Mouse (Mus musculus) layer of hippocampus, postnatal 36 days (tissue): ENCODE measurements around the gene Atp5k. TPM values are rescaled to one million over a fixed set of nuclear protein-coding genes. Genes with fewer than 3 reads are reported as not detected.

Source experiments
- DNase-seq, 2 experiments: peaks; one replicate each; pipeline ENCODE4 v3.0.0; 2022
- total RNA-seq, 2 experiments: library from RNA; stranded (reverse); gene quantifications; 2 replicates each; pipeline ENCODE4 v1.2.3; 2021

The Atp5k gene
- 100 to 1,000 TPM; 264 to 281 TPM for total RNA-seq

DNA sequence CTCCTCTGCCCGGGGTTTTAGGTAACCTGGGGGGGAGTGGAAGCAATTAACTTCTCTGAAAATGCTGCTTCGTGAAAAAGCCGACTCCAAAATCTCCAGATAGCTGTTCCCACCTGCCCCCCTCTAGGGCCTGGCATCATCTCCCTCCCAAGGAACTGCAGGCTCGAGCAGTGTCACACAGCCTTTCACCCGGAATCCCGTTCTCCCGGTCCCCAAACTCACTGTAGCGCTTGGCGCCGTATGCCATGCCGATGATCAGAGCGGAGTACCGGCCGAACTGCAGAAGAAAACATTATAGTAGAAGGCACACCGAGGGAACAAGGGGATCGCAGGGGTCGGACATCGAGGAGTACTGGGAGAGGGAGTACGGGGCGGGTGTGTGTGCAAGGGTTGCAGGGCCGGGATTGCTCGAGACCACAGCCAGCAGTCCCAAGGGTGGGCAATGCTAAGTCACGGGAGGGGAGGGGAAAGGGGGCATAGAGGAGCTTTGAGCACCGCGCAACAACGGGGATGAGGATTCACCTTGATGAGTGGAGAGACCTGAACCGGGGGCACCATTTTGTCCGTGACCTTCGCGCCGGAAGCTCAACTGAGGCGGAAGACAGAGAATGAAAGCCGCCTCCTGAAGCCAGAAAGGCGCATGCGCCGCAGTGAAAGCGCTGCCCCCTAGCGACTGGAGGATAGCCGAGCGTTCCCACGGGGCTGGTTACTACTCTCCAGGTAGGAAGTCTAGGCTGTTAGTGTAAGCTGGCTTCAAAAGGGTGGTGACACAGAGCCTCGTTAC lies at the start of gene Atp5k:
TSS of gene Atp5k (minus strand) at position 645 of the 784 bp plus-strand sequence.
- peak; percentile 88 to 91 for DNase-seq

DNA sequence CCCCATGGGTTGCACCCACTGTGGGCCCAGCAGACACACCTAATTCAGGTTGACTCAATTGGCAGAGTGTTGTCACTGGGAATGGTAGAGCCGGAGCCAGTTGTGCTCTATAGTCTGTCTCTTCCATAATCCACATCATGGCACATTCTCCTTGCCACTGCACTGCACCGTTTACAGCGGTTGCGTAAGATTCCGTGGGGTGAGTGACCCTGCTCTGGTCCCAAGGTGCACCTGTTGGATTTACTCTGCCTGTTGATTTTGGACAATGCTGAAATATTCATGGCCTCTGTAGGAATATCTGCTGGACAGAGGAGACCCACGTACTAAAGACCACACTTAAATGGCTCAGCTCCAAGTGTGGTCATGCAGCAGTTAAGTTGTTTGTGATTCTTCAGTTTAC lies 48.8 kb upstream of the Atp5k start:
- DNase-seq = no peak

DNA sequence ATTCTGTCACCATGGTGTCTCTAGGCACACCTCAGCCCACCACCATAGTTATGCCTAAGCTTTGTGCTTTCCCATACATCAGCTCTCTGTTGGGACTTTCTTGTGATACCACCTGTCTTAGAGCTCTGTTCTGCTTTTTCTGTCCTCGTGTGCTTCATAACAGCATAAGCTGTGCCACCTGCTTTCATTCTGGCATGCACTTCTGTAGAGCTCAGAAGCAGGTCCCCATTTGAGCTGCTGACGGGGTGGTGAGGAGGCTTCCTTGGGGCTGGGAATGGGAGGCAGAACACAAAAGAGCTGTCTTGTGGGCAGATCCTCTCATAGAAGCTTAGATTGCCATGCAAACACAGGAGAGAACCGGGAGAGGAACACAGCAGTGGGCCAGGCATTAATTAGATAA lies 41.7 kb upstream of the Atp5k start:
- DNase-seq = no peak

DNA sequence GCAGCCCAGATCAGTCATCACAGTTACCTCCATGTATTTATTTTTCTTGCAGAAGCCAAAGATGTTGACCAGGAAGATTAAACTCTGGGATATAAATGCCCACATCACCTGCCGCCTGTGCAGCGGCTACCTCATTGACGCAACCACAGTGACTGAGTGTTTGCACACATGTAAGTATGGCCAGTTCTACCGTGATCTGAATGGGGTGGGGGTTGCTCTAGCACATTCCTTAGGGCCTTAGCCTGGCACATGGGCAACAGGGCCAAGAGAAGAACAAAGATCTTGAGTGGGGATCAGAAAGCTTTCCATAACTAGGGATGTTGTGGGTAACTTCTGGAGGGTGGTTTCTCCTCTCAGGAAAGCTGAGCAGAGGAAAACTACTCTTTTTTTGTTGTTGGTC lies 39.5 kb upstream of the Atp5k start:
- no peak for DNase-seq

DNA sequence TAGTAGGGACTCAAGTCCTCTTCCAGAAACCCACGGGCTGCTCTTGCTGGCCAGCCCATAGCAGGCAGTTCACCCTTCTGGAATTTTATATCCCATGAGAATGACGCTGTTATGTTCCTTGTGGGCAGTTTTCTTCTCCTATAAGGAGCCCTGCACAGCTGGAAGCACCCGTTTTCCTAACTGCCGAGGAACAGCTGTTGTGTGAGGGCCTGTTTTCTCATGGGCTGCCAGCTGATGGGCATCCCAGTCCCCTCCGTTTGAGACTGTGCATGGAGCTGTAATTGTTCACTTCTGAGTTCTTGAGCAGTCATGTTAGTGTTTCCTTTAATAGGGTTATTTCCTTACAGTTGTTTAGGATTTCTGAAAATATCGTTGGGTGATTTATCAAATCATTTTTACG lies 35.4 kb upstream of the Atp5k start:
- no peak for DNase-seq

DNA sequence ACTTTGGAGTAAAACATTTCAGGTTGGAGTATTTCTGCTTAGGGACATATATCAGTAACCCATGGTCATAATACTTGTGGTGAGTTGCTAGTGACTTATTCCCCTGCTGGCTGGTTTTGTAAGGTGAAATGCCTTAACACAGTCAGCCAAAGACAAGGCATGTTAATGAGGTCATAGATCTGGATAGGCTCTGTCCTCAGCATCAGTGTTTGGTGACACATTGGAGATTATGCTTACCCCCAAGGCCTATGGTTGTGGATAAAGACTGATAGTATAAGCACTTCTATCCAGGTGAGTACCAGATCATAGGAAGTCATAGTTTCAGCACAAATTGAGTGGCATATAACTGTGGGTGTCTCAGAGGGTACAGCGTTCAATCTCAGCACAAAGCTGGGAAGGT lies 32.4 kb upstream of the Atp5k start:
- no peak for DNase-seq

DNA sequence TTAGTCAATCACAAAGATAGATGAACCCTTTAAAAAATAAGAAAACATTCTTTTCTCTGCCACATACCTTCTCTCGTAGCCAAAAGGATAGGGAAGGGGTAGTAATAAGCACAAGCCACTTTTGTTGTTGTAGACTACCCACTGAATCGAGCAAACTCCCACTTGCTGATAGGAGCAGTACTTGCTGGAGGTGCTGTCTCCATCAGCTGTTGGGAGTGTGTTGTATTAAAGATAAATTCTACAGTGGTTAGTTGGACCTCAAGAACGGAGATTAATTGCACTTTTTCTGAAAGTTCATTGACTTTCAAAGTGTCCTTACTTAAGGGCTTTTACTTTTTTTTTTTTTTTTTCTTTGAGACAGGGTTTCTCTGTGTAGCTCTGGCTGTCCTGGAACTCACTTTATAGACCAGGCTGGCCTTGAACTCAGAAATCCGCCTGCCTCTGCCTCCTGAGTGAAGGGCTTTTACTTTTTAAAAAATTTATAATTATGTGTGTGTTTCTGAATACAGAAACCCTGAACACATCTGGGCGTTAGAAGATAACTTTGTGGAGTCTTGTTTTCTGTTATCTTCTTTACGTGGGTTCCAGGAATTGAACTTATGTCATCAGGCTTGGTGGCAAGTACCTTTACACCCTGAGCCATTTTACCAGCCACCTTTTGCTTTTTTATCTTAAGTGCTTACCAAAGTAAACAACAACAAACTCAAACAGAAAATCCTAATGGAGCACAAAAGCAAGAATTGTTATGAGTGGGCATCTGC lies 31.1 kb upstream of the Atp5k start:
- DNase-seq = no peak

DNA sequence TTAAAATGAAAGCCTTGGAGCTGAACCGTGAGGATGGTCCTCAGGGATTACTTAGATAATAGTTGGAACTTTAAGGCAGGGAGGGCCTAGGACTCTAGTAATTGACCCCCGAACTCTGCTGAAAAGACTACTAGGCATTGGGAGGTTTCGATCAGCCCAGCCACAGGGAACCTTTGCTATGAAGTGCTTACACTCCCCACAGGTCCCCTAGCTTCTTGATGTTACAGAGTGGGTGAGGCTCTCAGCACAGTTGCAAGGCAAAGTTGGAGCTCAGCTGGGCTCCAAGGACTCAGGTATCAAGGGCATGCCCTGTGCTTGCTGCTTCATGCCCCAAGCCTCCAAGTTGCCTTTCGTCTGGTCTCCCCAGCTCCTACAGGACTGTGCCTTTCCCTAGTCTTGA lies 28.2 kb upstream of the Atp5k start:
- DNase-seq = no peak

DNA sequence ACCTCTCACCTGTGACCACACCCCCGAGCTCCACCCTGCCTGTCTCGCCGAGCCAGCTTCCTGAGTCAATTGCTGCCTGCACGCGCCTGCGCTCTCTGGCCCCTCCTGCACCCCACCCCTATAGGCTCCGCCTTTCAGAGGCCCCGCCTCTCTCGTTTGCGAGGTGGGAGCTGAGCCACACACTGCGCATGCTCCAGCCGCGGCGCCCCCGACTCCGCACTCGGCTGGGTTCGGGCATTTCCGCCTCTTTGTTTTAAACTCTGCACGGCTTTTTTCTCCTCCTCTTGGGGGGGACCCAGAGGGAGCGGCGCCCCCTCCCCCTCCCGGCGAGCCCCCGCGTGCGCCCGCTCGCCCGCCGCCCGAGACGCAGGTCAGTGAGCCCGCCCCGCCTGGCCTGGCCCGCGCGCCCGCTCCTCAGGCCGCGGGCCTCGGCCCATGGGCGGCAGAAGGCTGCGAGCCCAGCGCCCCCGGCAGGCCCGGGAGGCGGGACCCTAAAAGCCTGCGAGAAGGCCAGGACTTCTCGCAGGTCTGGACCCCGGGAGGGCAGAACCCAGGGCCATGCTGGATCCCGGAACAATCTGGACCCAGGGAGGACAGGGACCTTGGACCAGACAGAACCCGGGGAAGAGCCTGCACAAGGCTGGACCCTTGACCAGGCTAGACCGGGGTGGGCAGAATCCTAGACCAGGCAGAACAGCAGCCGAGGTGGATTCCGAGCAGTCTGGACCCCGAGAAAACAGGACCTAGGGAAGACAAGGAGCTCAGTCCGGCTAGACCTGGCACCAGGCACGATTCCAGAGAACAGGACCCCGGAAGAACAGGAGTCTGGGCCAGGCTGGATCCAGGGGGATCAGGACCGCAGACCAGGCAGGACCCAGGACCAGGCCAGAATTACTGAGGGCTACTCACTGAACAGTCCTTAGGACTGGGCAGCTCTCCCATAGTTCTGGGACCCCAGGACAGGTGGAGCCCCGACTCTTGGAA lies 27.1 kb upstream of the Atp5k start, which contains the start of gene Pcgf3:
TSS of gene Pcgf3 (plus strand) at position 151 of the 984 bp plus-strand sequence.
- peak; percentile 96 for DNase-seq

DNA sequence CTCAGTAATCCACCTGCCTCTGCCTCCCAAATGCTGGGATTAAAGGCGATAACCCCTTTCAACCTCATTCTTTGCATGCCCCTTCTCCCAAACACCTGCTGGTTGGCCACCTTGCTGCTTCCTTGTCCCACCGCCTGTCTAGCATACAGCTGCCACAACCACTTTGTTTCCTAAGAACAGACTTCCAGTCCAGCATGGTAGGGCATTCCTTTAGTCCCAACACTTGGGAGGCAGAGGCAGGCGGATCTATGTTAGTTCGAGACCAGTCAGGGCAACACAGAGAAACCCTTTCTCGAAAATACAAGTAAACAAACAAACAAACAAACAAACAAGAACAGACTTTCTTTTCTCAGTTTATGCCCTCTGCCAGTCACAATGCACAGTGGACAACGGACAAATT lies 26.2 kb upstream of the Atp5k start:
- DNase-seq = no peak

DNA sequence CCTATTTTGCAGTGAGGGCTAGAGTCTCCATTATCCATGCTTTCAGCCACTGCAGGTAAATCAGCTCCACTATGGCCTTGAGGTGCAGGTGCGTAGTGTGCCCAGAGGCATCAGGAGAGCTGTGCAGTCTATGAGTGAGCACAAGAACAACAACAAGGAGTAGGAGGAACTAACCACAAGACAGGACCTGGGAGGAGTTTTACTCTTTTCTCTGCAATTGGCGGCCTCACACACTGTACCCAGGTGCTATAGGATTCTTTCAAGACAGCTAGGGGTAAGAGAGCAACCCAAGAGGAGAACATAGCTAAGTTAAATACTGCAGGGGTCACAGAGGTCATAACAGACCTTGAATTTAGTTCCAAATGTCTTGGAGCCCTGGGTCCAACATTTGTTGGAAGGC lies 24.5 kb upstream of the Atp5k start:
- DNase-seq = no peak

DNA sequence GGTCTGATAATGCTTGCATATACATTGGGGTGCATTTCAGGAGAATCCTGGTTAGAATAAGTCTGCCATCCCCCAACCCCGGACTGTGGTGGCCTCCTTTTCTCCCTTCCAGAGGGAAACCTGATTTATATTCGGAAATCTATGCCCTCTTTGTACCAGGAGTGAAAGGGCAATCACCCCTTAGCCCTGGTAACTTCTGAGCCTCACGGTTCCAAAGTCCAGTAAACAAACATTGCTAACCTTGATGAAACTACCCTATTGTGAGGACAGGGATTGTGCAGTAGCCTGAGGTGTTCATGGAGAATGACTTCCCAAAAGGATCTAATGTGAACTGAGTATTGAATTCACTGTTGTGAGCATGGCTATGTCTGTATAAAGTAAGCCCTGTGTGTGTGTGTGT lies 19.8 kb upstream of the Atp5k start:
- DNase-seq = no peak

DNA sequence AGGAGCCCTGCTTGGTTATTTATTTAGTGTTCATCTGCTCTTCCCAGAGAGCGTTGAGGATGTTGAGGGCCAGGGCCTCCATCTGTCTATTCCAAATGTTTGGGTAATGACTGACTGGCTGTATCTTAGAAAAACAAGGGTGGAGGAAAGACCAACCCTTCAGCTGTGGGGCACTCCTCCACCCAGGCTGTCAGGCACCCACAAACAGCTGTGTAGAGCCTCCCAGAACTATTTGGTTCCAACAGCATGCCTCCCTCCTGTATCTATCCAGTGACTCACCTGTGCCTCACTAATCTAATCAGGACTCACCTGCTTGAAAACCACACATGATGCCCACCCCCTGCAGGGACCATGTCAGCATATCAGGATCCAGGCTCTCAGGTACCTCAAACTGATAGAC lies 18.2 kb upstream of the Atp5k start:
- DNase-seq = no peak

DNA sequence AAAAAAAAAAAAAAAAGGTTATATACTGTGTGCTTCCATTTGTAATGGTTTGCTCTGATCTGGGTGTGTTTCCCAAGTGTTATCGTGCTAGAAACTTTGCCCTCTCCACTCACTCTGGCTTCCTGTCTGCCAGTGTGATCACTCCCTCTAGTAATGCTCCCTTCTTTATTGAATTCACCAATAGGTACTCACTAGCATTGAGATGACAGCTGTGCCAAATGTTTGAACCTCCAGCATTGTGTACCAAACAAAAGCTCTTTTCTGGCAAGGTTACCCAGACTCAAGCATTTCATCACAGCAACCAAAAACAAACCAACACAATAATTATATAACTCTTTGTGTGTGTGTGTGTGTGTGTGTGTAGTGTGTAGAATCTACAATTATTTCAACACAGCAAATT lies 17.4 kb upstream of the Atp5k start:
- no peak for DNase-seq

DNA sequence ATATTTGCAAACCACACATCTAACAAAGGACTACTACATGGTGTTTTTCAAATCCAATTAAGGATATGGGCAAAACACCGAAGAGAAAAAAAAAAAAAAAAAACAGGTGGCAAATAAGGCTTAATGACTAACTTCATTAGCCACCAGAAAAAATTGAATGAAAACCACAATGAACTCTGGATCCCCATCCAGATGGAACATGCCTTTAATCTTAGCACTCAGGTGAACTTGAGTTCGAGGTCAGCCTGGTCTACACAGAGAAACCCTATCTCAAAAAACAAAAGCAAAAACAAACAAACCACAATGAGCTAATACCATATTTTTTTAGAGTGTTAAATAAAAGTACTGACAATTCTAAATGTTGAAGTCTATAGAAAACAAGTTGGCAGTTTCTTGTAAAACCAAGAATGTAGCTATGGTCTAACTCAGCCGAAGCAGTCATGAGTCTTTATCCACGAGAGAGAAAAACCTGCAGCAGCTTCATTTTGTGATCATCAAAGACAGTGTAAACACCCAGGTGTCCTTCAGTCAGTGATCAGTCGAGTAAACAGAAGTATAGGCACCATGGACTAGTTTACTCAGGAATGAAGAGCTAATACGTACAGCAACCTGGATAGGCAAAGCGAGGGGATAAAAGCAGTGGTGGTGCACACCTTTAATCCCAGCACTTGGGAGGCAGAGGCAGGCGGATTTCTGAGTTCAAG lies 16.7 kb upstream of the Atp5k start:
- no peak for DNase-seq

DNA sequence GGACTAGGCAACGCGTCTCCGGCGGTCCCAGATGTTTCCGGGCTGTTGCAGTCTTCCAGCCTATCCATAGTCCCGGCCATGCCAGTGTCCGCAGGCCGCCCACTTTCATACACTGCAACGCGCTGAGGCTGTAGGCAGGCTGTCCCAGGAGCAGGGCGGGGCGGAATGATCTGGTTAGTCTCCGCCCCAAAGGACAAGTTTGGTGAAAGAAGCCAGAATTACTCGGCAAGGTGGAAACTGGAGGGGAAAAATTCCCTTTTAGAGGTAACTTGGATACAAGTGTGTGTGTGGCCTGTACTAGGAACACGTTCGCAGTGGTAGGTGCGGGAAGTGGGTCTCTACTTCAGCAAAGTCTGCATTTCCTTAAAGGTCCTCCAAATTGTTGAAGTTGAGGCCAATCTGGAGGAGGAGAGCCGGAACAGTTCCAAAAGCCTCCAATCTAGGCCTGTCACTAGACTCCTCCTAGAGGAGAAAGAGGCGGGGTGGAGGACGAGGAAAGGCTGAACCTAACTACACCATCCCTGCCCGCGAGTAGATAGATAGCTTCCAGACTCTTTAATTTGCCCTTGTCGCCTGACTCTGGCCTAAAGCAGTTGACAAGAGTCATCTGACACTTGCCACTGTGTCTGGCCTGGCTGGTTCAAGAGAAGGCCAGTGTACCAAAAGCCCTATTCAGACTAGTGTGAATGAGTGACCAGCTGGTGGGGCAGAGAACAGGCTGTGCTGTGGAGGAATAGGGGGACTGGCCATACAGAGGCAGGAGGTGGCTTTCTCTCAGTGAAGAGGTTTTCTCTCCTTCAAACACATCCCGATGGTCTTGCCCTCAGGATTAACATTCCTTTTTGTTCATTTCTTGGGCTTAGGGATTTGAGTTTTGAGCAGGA lies 14.8 kb upstream of the Atp5k start, which contains the start of gene Mfsd7a:
TSS of gene Mfsd7a (minus strand) at position 107 of the 884 bp plus-strand sequence.
- no peak for DNase-seq

DNA sequence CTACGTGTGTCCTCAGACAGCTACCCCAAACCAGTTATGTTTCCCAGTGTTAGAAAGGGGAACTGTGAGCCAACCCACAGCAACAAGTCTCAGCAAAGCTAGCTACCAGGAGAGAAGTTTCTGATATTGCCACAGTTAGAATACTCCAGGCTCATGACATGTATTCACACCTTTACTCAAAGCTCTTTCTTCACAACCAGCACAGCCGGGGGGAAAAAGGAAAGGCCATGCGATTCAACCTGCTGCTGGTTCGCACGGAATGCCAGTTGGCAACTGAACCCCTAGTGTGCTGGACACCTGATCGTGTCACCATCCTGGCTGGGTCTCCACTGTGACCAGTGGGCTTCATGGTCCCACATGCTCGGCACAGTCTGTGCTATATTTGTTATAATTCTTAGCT lies 13.6 kb upstream of the Atp5k start:
- DNase-seq = no peak

DNA sequence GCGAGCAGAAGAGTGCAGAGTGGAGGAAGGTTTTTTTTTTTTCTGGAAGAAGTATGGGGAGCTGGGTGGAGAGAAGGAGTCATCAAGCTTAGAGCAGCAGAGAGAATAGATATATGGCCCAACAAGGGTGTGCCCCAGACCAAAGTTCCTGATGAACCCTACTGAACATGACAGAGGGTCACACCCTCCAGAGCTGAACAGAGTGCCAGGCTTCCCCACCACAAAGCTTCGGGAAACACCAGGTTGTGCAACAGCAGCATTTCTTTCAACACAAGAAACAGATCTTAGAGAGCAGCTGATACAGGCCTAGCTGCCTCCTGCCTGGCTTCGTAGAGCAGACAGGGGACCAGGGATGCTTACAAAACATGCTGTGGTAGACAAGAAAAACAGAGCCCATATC lies 12.7 kb upstream of the Atp5k start:
- no peak for DNase-seq

DNA sequence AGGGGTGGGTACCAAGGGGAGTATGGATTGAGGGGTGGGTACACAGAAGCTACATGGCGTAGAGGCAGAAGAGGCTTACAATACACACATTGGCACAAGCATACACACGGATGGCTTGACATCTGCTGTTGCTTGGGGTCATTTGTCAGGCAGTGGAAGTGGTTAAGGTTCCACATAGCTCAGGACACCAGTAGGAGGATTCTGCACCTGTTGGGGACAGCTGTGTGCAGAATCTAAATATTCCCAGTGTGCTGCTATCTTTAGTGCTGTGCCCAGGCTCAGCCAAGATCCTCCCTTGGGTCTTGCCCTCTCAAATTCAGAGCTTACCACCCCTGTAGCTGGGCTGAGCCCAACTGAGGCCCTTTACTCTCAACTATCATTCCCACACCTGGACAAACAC lies 1.9 kb upstream of the Atp5k start:
- DNase-seq = no peak

DNA sequence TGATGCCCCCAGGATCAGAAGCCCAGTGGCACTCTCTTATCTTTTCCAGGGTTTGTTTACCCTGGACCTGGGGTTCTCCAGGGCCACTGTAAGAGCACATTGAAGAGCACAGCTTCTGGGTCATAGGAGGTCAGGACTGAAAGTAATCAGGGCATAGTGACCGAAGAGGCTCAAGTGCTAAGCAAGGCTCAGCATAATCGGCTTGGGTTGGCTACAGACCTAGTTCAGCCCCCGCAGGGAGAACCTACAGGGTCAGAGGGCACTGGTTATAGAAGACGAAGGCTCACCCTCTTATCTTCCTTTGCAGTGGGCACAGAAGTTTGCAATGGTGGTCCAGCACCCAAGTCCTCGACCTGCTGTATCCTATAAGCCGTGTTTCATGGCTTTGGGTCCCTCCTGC lies 3.1 kb downstream of the Atp5k start:
- DNase-seq = no peak

DNA sequence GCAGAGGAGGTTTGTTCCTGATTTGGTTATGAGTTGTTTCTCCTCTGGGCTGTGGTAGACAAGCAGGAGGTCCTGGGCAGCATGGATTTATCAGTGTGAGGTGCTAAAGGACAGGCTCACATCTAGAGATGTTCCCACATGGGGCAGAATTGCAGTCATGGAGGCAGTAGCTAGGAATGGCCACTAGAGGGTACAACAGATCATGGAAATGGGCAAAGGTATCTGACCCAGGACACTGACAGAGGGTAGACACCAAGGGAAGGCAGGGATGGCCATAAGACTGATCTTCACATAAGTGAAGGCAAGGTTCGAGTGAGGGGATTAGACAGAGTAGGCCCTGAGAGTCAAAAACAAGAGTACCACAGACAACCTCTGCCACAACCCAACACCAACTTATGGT lies 7.1 kb downstream of the Atp5k start:
- DNase-seq = peak in 1 of 2 experiments; percentile 28
